Mouse (Mus musculus): ENCODE measurements at regions not wholly inside any gene's neighbourhood (a gene's known extent, or its start where the extent isn't known, plus 50 kb on each side); places are given as distances from the start of the nearest gene placed in this dataset.
A peak's percentile ranks its signal among the peaks of the same experiment; 100 is the strongest.

- H3K79me2 ChIP-seq (ENCODE audit: control insufficient read depth, insufficient read depth, low read length, poor library complexity): no peaks in the 10 kb centered on the region
- TF ChIP-seq EP300 (IDR thresholded peaks at IDR 0.05; ENCODE audit: low read depth in 1 of 2, low read length in 2 of 2): peak; percentile 37 to 55; a peak in 2 of 4 replicates
- no peak for TF ChIP-seq ZMIZ1 (IDR thresholded peaks at IDR 0.05; ENCODE audit: low read depth, low read length)
- peak; percentile 40; the same call in 1 of the 2 replicates for TF ChIP-seq TCF12 (IDR thresholded peaks at IDR 0.05; ENCODE audit: low read depth, low read length)
- TF ChIP-seq HCFC1 (IDR thresholded peaks at IDR 0.05; ENCODE audit: low read depth, low read length): no peak
- TF ChIP-seq ETS1 (IDR thresholded peaks at IDR 0.05; ENCODE audit: low read depth, low read length): 0 out of 2 replicates have a peak, but pooled peaks have one; percentile 15
- peak; percentile 63 for TF ChIP-seq GATA1 (IDR thresholded peaks at IDR 0.05; ENCODE audit: low read depth, low read length)
- peak; percentile 91 for TF ChIP-seq RCOR1 (IDR thresholded peaks at IDR 0.05; ENCODE audit: low read depth, low read length)
- H3K27me3 ChIP-seq (ENCODE audit: control insufficient read depth in 1 of 2, insufficient read depth in 2 of 2, low read length in 2 of 2): no peaks in the 10 kb centered on the region
- H3K9me3 ChIP-seq (replicated peaks; ENCODE audit: insufficient read depth, low read length): no peaks in the 10 kb centered on the region
- H3K9ac ChIP-seq (ENCODE audit: control insufficient read depth, low read depth, low read length, poor library complexity, severe bottlenecking): no peak overlapping the region
- H3K36me3 ChIP-seq (ENCODE audit: control insufficient read depth in 1 of 2, insufficient read depth in 2 of 2, low read length in 2 of 2): no peaks in the 10 kb centered on the region; a peak in 1 of 4 replicates
- H3K4me3 ChIP-seq (ENCODE audit: control insufficient read depth in 1 of 2, insufficient read depth in 1 of 2, low read depth in 2 of 2, low read length in 2 of 2): no peak overlapping the region
- H3K4me1 ChIP-seq (ENCODE audit: control insufficient read depth in 1 of 2, insufficient read depth in 2 of 2, low read length in 2 of 2): no peaks in the 10 kb centered on the region
- peak; percentile 3 for DNase-seq (ENCODE audit: low read depth, low spot score)
- no peak overlapping the region for H3K27ac ChIP-seq (ENCODE audit: control insufficient read depth, low read depth, low read length)
Observed at GRCm38 (mm10) chrX:145812995-145813394, 308.0 kb upstream of the Amot start.
